Mouse (Mus musculus): ENCODE results near the gene Map2k6.

Gene Map2k6

GRCm38 (mm10) chr11:110482649-110483048, 83.7 kb downstream of the Map2k6 start:
- DNase-seq (ENCODE audit: extremely low spot score, low spot score), result no peak

- DNase-seq (ENCODE audit: extremely low spot score, low spot score), result peak; percentile 47
These were observed 84.2 kb downstream of the Map2k6 start for GRCm38 (mm10) chr11:110483165-110483564.

- DNase-seq (ENCODE audit: extremely low spot score, low spot score), result no peak
These were observed 85.5 kb downstream of the Map2k6 start for GRCm38 (mm10) chr11:110484426-110484825.

GRCm38 (mm10) chr11:110485081-110485480, 86.2 kb downstream of the Map2k6 start:
- DNase-seq (ENCODE audit: extremely low spot score, low spot score), result no peak

- DNase-seq (ENCODE audit: extremely low spot score, low spot score), result no peak
These were observed 88.9 kb downstream of the Map2k6 start for GRCm38 (mm10) chr11:110487796-110488195.

GRCm38 (mm10) chr11:110488301-110488700, 89.4 kb downstream of the Map2k6 start:
- no peak for DNase-seq (ENCODE audit: extremely low spot score, low spot score)

- no peak for DNase-seq (ENCODE audit: extremely low spot score, low spot score)
These were observed 96.6 kb downstream of the Map2k6 start for GRCm38 (mm10) chr11:110495323-110496060.

GRCm38 (mm10) chr11:110496061-110496446, 97.1 kb downstream of the Map2k6 start:
- no peak for DNase-seq (ENCODE audit: extremely low spot score, low spot score)

- DNase-seq (ENCODE audit: extremely low spot score, low spot score), result no peak
These were observed 98.8 kb downstream of the Map2k6 start for GRCm38 (mm10) chr11:110497743-110498142.

- no peak for DNase-seq (ENCODE audit: extremely low spot score, low spot score)
These were observed 99.8 kb downstream of the Map2k6 start for GRCm38 (mm10) chr11:110498651-110499213.

- DNase-seq (ENCODE audit: extremely low spot score, low spot score), result no peak
These were observed 104.2 kb downstream of the Map2k6 start for GRCm38 (mm10) chr11:110502937-110503670.

GRCm38 (mm10) chr11:110511466-110511865, 112.5 kb downstream of the Map2k6 start:
- DNase-seq (ENCODE audit: extremely low spot score, low spot score), result no peak

GRCm38 (mm10) chr11:110518648-110519047, 119.7 kb downstream of the Map2k6 start:
- DNase-seq (ENCODE audit: extremely low spot score, low spot score), result no peak

GRCm38 (mm10) chr11:110522906-110523305, 124.0 kb downstream of the Map2k6 start:
- DNase-seq (ENCODE audit: extremely low spot score, low spot score), result no peak

GRCm38 (mm10) chr11:110526156-110526555, 127.2 kb downstream of the Map2k6 start:
- DNase-seq (ENCODE audit: extremely low spot score, low spot score), result no peak

GRCm38 (mm10) chr11:110531087-110531486, 132.2 kb downstream of the Map2k6 start:
- no peak for DNase-seq (ENCODE audit: extremely low spot score, low spot score)

- no peak for DNase-seq (ENCODE audit: extremely low spot score, low spot score)
These were observed 135.9 kb downstream of the Map2k6 start for GRCm38 (mm10) chr11:110534856-110535255.

GRCm38 (mm10) chr11:110536533-110536932, 137.6 kb downstream of the Map2k6 start:
- DNase-seq (ENCODE audit: extremely low spot score, low spot score), result no peak

GRCm38 (mm10) chr11:110537602-110538001, 138.7 kb downstream of the Map2k6 start:
- peak; percentile 76 for DNase-seq (ENCODE audit: extremely low spot score, low spot score)

GRCm38 (mm10) chr11:110538206-110538605, 139.3 kb downstream of the Map2k6 start:
- DNase-seq (ENCODE audit: extremely low spot score, low spot score), result no peak

- no peak for DNase-seq (ENCODE audit: extremely low spot score, low spot score)
These were observed 143.0 kb downstream of the Map2k6 start for GRCm38 (mm10) chr11:110541933-110542332.
